Mouse (Mus musculus) ovary, postnatal 36 days (tissue): Measurements from ENCODE around the gene Cd2ap.
A peak's percentile ranks its signal among the peaks of the same experiment; 100 is the strongest.

ENCODE experiments used
- DNase-seq: peaks from one replicate; pipeline ENCODE4 v3.0.0; 2022; ENCODE audit warnings: low spot score, mixed read lengths

Gene Cd2ap

GRCm38 (mm10) chr17:42860370-42860769 is 16.1 kb downstream of the Cd2ap start:
- DNase-seq, result no peak

GRCm38 (mm10) chr17:42857506-42857905 is 19.0 kb downstream of the Cd2ap start:
- no peak for DNase-seq

- DNase-seq, result no peak
Measured at GRCm38 (mm10) chr17:42847108-42847507, 29.4 kb downstream of the Cd2ap start.

- DNase-seq, result no peak
Measured at GRCm38 (mm10) chr17:42837193-42837592, 39.3 kb downstream of the Cd2ap start.

- DNase-seq, result no peak
Measured at GRCm38 (mm10) chr17:42822787-42823186, 53.7 kb downstream of the Cd2ap start.

- DNase-seq, result no peak
Measured at GRCm38 (mm10) chr17:42815374-42815773, 61.1 kb downstream of the Cd2ap start.

- DNase-seq, result no peak
Measured at GRCm38 (mm10) chr17:42792412-42792975, 84.0 kb downstream of the Cd2ap start.

GRCm38 (mm10) chr17:42790787-42791186 is 85.7 kb downstream of the Cd2ap start:
- DNase-seq, result no peak

GRCm38 (mm10) chr17:42789723-42790122 is 86.7 kb downstream of the Cd2ap start:
- DNase-seq, result no peak

- DNase-seq, result no peak
Measured at GRCm38 (mm10) chr17:42788686-42789453, 87.6 kb downstream of the Cd2ap start.

GRCm38 (mm10) chr17:42782156-42782757 is 94.2 kb downstream of the Cd2ap start:
- peak; percentile 44 for DNase-seq

- no peak for DNase-seq
Measured at GRCm38 (mm10) chr17:42753791-42754190, 122.7 kb downstream of the Cd2ap start.

- DNase-seq, result peak; percentile 7
Measured at GRCm38 (mm10) chr17:42752173-42752572, 124.3 kb downstream of the Cd2ap start.

- DNase-seq, result no peak
Measured at GRCm38 (mm10) chr17:42745657-42746420, 130.6 kb downstream of the Cd2ap start.
